Mouse (Mus musculus) lung, postnatal 0 days (tissue): ENCODE data around the gene Rabl3. TPM values are rescaled to one million over a fixed set of nuclear protein-coding genes. Genes with fewer than 3 reads are reported as not detected.

Experiments used
- ATAC-seq: fragments of 200-750 bp; cut with Nextera tagmentation; 2 replicates; pipeline ENCODE4 v1.8.0; 2017; ENCODE audit warnings: moderate library complexity
- DNase-seq: peaks from one replicate; pipeline ENCODE4 v3.0.0-alpha.2; 2016; ENCODE audit warnings: low spot score
- H3K27ac ChIP-seq: fragments of 300-500 bp; sonication (generic); 2 replicates; pipeline ENCODE4 v1.5.1; 2014; ENCODE audit warnings: antibody characterized with exemption, mild to moderate bottlenecking, low read length, mixed read lengths
- H3K27me3 ChIP-seq: fragments of 300-500 bp; sonication (generic); replicated peaks from 2 replicates; pipeline ENCODE4 v1.6.1; 2014; ENCODE audit warnings: low read length, mixed read lengths; ENCODE audit not compliant: insufficient read depth
- H3K36me3 ChIP-seq: fragments of 300-500 bp; sonication (generic); 2 replicates; pipeline ENCODE4 v1.6.1; 2014; ENCODE audit warnings: low read length, mixed read lengths; ENCODE audit not compliant: insufficient read depth
- H3K4me1 ChIP-seq: fragments of 300-500 bp; sonication (generic); 2 replicates; pipeline ENCODE4 v1.6.1; 2014; ENCODE audit warnings: antibody characterized with exemption, low read depth, low read length, mixed read lengths; ENCODE audit not compliant: insufficient read depth
- H3K4me2 ChIP-seq: fragments of 300-500 bp; sonication (generic); replicated peaks from 2 replicates; pipeline ENCODE4 v1.6.1; 2014; ENCODE audit warnings: low read depth, mild to moderate bottlenecking, low read length, moderate library complexity, mixed read lengths
- H3K4me3 ChIP-seq: fragments of 300-500 bp; sonication (generic); 2 replicates; pipeline ENCODE4 v1.5.1; 2014; ENCODE audit warnings: low read depth, low read length
- H3K9ac ChIP-seq: fragments of 300-500 bp; sonication (generic); replicated peaks from 2 replicates; pipeline ENCODE4 v1.6.1; 2014; ENCODE audit warnings: low read depth, mild to moderate bottlenecking
- H3K9me3 ChIP-seq: fragments of 300-500 bp; sonication (generic); 2 replicates; pipeline ENCODE4 v1.6.1; 2016; ENCODE audit warnings: low read length, mixed read lengths
- CTCF ChIP-seq: IDR thresholded peaks from 2 replicates; pipeline ENCODE4 v1.5.1; 2016; ENCODE audit warnings: antibody characterized with exemption, mild to moderate bottlenecking
- EP300 ChIP-seq: IDR thresholded peaks from 2 replicates; pipeline ENCODE4 v1.6.1; 2016; ENCODE audit warnings: antibody characterized with exemption, mild to moderate bottlenecking, control low read depth
- WGBS: fragments of 180-500 bp; shearing (Covaris S2); extraction: QIAGEN DNeasy Blood & Tissue Kit; methylation state at CpG from one replicate; pipeline ENCODE4 v1.1.7; 2014; 5-methylcytosine and 5-hydroxymethylcytosine counted together
- polyA plus RNA-seq: library from polyadenylated mRNA; unstranded; fragments of >200 nt; fragmentation: Nextera tagmentation; extraction: Ambion mirVana; gene quantifications from 2 replicates; pipeline ENCODE4 v1.2.1, GENCODE M21; 2015

The Rabl3 gene
- polyA plus RNA-seq, 1 experiment from 2014 or later: 11.3 TPM

- no peaks in the 10 kb centered on the region for H3K27me3 ChIP-seq
- no peak for DNase-seq
- peak overlapping the region; percentile 53 for H3K4me2 ChIP-seq
- no peaks in the 10 kb centered on the region for H3K9me3 ChIP-seq
- H3K27ac ChIP-seq: no peak overlapping the region
- ATAC-seq: no peak
- no peaks in the 10 kb centered on the region for H3K36me3 ChIP-seq
- TF ChIP-seq CTCF (no peak), EP300 (no peak)
- no peak overlapping the region; the same call in 1 of the 2 replicates for H3K4me3 ChIP-seq
- H3K9ac ChIP-seq: no peak overlapping the region
- H3K4me1 ChIP-seq: no peaks in the 10 kb centered on the region
- WGBS: 42% methylated on average over 6 of the region's 6 CpGs
Measured at GRCm38 (mm10) chr16:37583801-37584200, 44.1 kb downstream of the Rabl3 start.

- no peak for TF ChIP-seq CTCF
- TF ChIP-seq EP300: no peak
- H3K27ac ChIP-seq: no peak overlapping the region
- H3K4me3 ChIP-seq: peak overlapping the region; percentile 23
- peak; percentile 24 for DNase-seq
- H3K9ac ChIP-seq: 0 out of 2 replicates have a peak overlapping the region, but pooled peaks have one; percentile 5
- H3K4me1 ChIP-seq: no peaks in the 10 kb centered on the region
- H3K4me2 ChIP-seq: peak overlapping the region; percentile 53
- 7% methylated on average over 25 of the region's 25 CpGs for WGBS
- H3K27me3 ChIP-seq: no peaks in the 10 kb centered on the region
- H3K9me3 ChIP-seq: no peaks in the 10 kb centered on the region
- ATAC-seq: no peak
- no peaks in the 10 kb centered on the region for H3K36me3 ChIP-seq
Measured at GRCm38 (mm10) chr16:37584218-37585035, 44.7 kb downstream of the Rabl3 start.

- Histone ChIP-seq H3K27me3 (no peaks in the 10 kb centered on the region), H3K4me2 (no peak overlapping the region), H3K9ac (no peak overlapping the region), H3K9me3 (no peaks in the 10 kb centered on the region), H3K36me3 (no peaks in the 10 kb centered on the region), H3K4me1 (no peaks in the 10 kb centered on the region), H3K4me3 (no peak overlapping the region), H3K27ac (no peak overlapping the region)
- no peak for DNase-seq
- TF ChIP-seq EP300 (no peak), CTCF (no peak)
- no peak for ATAC-seq
- 73% methylated on average over 8 of the region's 8 CpGs for WGBS
Measured at GRCm38 (mm10) chr16:37585129-37585563, 45.5 kb downstream of the Rabl3 start.

GRCm38 (mm10) chr16:37590921-37591320 is 51.2 kb downstream of the Rabl3 start:
- Histone ChIP-seq H3K4me1 (no peaks in the 10 kb centered on the region), H3K4me3 (no peak overlapping the region), H3K9me3 (no peaks in the 10 kb centered on the region), H3K27me3 (no peaks in the 10 kb centered on the region), H3K4me2 (no peak overlapping the region), H3K27ac (no peak overlapping the region), H3K36me3 (no peaks in the 10 kb centered on the region), H3K9ac (no peak overlapping the region)
- DNase-seq (no peak), ATAC-seq (no peak)
- TF ChIP-seq EP300 (no peak), CTCF (no peak)
- 82% methylated on average over 3 of the region's 3 CpGs for WGBS

- WGBS: 74% methylated on average over 8 of the region's 8 CpGs
- no peak for TF ChIP-seq EP300
- TF ChIP-seq CTCF: no peak
Measured at GRCm38 (mm10) chr16:37591551-37591950, 51.9 kb downstream of the Rabl3 start.

GRCm38 (mm10) chr16:37597412-37597811 is 57.7 kb downstream of the Rabl3 start:
- Histone ChIP-seq H3K9ac (no peak overlapping the region), H3K4me1 (no peaks in the 10 kb centered on the region), H3K36me3 (no peaks in the 10 kb centered on the region), H3K4me3 (no peak overlapping the region), H3K4me2 (no peak overlapping the region), H3K27ac (no peak overlapping the region), H3K27me3 (no peaks in the 10 kb centered on the region), H3K9me3 (no peaks in the 10 kb centered on the region)
- ATAC-seq: no peak
- no peak for DNase-seq
- WGBS: 52% methylated on average over 5 of the region's 5 CpGs
- TF ChIP-seq EP300 (no peak), CTCF (no peak)

More at GRCm38 (mm10) chr16:37591551-37591950, 51.9 kb downstream of the Rabl3 start:
- H3K9ac ChIP-seq: no peak overlapping the region
- H3K4me3 ChIP-seq: no peak overlapping the region
- no peak overlapping the region for H3K4me2 ChIP-seq
- H3K27me3 ChIP-seq: no peaks in the 10 kb centered on the region
- H3K9me3 ChIP-seq: no peaks in the 10 kb centered on the region
- peak; percentile 14 for DNase-seq
- ATAC-seq: peak; percentile 48
- H3K27ac ChIP-seq: no peak overlapping the region
- H3K36me3 ChIP-seq: no peaks in the 10 kb centered on the region
- no peaks in the 10 kb centered on the region for H3K4me1 ChIP-seq
